Mouse (Mus musculus): Measurements from ENCODE around the gene Plxnc1.

GRCm38 (mm10) chr10:94957705-94958104, 13.1 kb upstream of the Plxnc1 start:
- TF ChIP-seq CTCF (IDR thresholded peaks at IDR 0.05; ENCODE audit: low read depth, low read length) (no peak), POLR2A (IDR thresholded peaks at IDR 0.05; ENCODE audit: borderline replicate concordance, low read depth, low read length) (no peak)

Data from bone marrow macrophage, adult 2 months (primary cell).